Mouse (Mus musculus) midbrain, postnatal 0 days (tissue): Measurements from ENCODE around the gene Zfp661. TPM values are rescaled to one million over a fixed set of nuclear protein-coding genes. Genes with fewer than 3 reads are reported as not detected.
"Not testable (repeated sequence)": the region's sequence is repeated elsewhere in the genome, so short reads cannot be mapped to it uniquely, and the experiment has no call there.

Source experiments
- ATAC-seq: fragments of 200-750 bp; cut with Nextera tagmentation; 2 replicates; pipeline ENCODE4 v1.8.0; 2017; ENCODE audit warnings: moderate number of reproducible peaks, mild to moderate bottlenecking, moderate TSS enrichment, moderate library complexity; ENCODE audit not compliant: low FRiP score
- DNase-seq: peaks from one replicate; pipeline ENCODE4 v3.0.0-alpha.2; 2015; ENCODE audit warnings: low spot score
- H3K27ac ChIP-seq: fragments of 300-500 bp; sonication (generic); 2 replicates; pipeline ENCODE4 v1.5.1; 2014; ENCODE audit warnings: low read depth, mild to moderate bottlenecking, low read length, mixed read lengths
- H3K27me3 ChIP-seq: fragments of 300-500 bp; sonication (generic); 2 replicates; pipeline ENCODE4 v1.6.1; 2014; ENCODE audit warnings: low read length, control low read depth, mixed read lengths; ENCODE audit not compliant: insufficient read depth
- H3K36me3 ChIP-seq: fragments of 300-500 bp; sonication (generic); 2 replicates; pipeline ENCODE4 v1.6.1; 2014; ENCODE audit warnings: low read length, control low read depth, mixed read lengths; ENCODE audit not compliant: insufficient read depth
- H3K4me1 ChIP-seq: fragments of 300-500 bp; sonication (generic); 2 replicates; pipeline ENCODE4 v1.6.1; 2014; ENCODE audit warnings: mild to moderate bottlenecking, control low read depth, antibody characterized with exemption, low read length, mixed read lengths; ENCODE audit not compliant: insufficient read depth
- H3K4me2 ChIP-seq: fragments of 300-500 bp; sonication (generic); 2 replicates; pipeline ENCODE4 v1.6.1; 2014; ENCODE audit warnings: low read depth, mild to moderate bottlenecking, low read length, mixed read lengths; ENCODE audit not compliant: poor library complexity, severe bottlenecking
- H3K4me3 ChIP-seq: fragments of 300-500 bp; sonication (generic); 2 replicates; pipeline ENCODE4 v1.5.1; 2014; ENCODE audit warnings: low read depth, mild to moderate bottlenecking, low read length, moderate library complexity
- H3K9ac ChIP-seq: fragments of 300-500 bp; sonication (generic); replicated peaks from 2 replicates; pipeline ENCODE4 v1.6.1; 2014; ENCODE audit warnings: mild to moderate bottlenecking, low read length, moderate library complexity, mixed read lengths; ENCODE audit not compliant: poor library complexity, severe bottlenecking
- H3K9me3 ChIP-seq: fragments of 300-500 bp; sonication (generic); 2 replicates; pipeline ENCODE4 v1.6.1; 2016; ENCODE audit warnings: low read length, control low read depth
- CTCF ChIP-seq: IDR thresholded peaks from 2 replicates; pipeline ENCODE4 v1.5.1; 2016; ENCODE audit warnings: antibody characterized with exemption, mild to moderate bottlenecking
- WGBS: fragments of 180-500 bp; shearing (Covaris S2); extraction: QIAGEN DNeasy Blood & Tissue Kit; methylation state at CpG from one replicate; pipeline ENCODE4 v1.1.7; 2014; 5-methylcytosine and 5-hydroxymethylcytosine counted together
- polyA plus RNA-seq: library from polyadenylated mRNA; unstranded; fragments of >200 nt; fragmentation: Nextera tagmentation; extraction: Ambion mirVana; gene quantifications from 2 replicates; pipeline ENCODE4 v1.2.1, GENCODE M21; 2015
- total RNA-seq: library from RNA; depleted of rRNA; stranded (reverse); fragments of >200 nt; gene quantifications from 2 replicates; pipeline ENCODE4 v1.2.3, GENCODE M21; 2014

Gene Zfp661
- total and polyA plus RNA-seq, 2 experiments from 2014 or later: 3.7 to 7.0 TPM

DNA sequence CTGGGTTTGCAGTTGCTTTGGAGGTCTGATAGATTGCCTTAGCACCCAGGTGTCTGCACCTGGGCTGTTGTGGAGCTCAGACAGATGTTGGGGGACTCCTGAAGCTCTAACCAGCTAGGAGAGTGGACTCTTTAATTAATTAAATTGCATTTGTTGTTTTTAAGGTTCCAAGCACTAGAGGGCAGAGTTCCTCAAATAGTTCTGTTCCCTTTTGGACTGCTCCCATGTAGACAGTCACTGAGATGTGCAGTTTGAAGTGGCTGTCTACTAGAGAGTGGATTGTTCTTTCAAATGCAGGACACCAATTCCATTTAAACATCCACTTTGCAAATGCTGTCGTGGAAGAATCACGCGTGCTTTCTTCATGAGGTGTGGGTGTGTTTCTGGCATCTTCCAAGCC lies 21.3 kb upstream of the Zfp661 start:
- Histone ChIP-seq H3K4me1 (no peaks in the 10 kb centered on the region), H3K9me3 (no peaks in the 10 kb centered on the region), H3K4me2 (no peak overlapping the region), H3K4me3 (no peak overlapping the region), H3K36me3 (peaks cover 23% of the 10 kb centered on the region), H3K9ac (no peak overlapping the region), H3K27me3 (no peaks in the 10 kb centered on the region), H3K27ac (no peak overlapping the region)
- WGBS: 43% methylated on average over 3 of the region's 3 CpGs
- TF ChIP-seq CTCF: peak; percentile 76
- ATAC-seq: 0 out of 2 replicates have a peak, but pooled peaks have one; percentile 36
- DNase-seq: peak; percentile 82

- H3K36me3 ChIP-seq: peaks cover 50% of the 10 kb centered on the region
- no peaks in the 10 kb centered on the region for H3K9me3 ChIP-seq
- ATAC-seq (no peak), DNase-seq (no peak)
- no peaks in the 10 kb centered on the region for H3K4me1 ChIP-seq
- H3K27me3 ChIP-seq: no peaks in the 10 kb centered on the region
- H3K9ac ChIP-seq: no peak overlapping the region
- no peak for TF ChIP-seq CTCF
- H3K27ac ChIP-seq: no peak overlapping the region
- H3K4me2 ChIP-seq: no peak overlapping the region
- 87% methylated on average over 3 of the region's 3 CpGs for WGBS
- H3K4me3 ChIP-seq: no peak overlapping the region
Observed at GRCm38 (mm10) chr2:127605203-127605602, 18.3 kb upstream of the Zfp661 start.

DNA sequence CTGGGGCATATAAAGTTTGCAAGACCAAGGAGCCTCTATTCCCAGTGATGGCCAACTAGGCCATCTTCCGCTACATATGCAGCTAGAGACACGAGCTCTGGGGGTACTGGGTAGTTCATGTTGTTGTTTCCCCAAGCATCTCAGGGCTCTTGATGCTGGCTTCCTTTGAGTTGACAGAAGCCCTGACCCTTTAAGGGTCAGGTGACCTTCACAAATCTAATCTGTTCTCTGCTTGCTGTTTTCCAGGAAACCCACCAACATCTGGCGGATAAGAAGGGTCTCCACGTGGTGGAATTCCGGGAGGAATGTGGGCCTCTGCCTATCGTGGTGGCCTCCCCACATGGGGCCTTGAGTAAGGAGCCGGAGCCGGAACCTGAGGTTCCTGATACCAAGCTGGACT lies 16.5 kb upstream of the Zfp661 start:
- not testable (repeated sequence) for H3K27ac ChIP-seq, DNase-seq, H3K9ac ChIP-seq, H3K27me3 ChIP-seq, H3K4me3 ChIP-seq, H3K4me2 ChIP-seq, H3K9me3 ChIP-seq, H3K4me1 ChIP-seq, ATAC-seq
- H3K36me3 ChIP-seq: peaks cover 65% of the 10 kb centered on the region
- 92% methylated on average over 5 of the region's 8 CpGs for WGBS

DNA sequence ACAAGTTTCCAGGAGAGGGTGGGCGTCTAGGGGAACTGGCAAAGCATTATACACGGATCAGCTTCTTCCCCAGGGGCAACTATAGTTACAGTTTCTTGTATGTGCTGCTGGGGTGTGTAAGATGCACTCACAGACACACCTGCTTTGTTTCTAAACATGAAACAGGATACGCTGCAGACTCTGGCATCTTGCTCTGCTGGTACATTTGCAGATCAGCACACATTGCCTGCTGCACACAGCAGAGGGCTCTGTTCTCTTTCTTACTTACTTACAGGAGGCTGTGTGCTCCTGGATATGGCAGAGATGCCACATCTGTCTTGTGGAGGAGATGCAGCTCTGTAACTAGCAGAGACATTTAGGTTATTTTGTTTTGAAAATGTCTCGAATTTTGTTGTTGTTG lies 3.9 kb upstream of the Zfp661 start:
- no peak for ATAC-seq
- WGBS: 83% methylated on average over 4 of the region's 4 CpGs

DNA sequence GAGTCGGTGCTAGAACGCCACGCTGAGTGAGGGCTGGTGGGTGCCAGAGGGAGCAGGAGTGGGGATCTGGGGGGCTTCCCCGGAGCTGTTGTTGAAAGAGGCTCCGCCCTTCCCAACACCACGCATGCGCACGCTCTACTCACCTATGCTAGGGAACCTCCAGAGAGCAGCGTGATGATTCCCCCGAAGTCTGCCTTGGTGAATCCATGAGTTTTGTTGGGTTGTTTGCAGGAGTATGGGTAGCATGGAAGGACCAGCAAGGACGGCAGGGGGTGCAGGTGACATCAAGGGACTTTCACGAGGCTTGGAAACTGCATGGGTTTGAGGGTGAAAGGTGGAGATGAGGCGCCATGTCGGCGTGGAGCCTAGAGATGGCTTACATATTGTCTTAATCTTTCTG lies 3.3 kb upstream of the Zfp661 start:
- DNase-seq: no peak

More for the DNA sequence above, 3.9 kb upstream of the Zfp661 start:
- H3K4me3 ChIP-seq: no peak overlapping the region
- peaks cover 24% of the 10 kb centered on the region for H3K36me3 ChIP-seq
- no peak overlapping the region for H3K9ac ChIP-seq
- TF ChIP-seq CTCF: peak; percentile 57
- H3K27ac ChIP-seq: no peak overlapping the region
- H3K27me3 ChIP-seq: no peaks in the 10 kb centered on the region
- no peak overlapping the region for H3K4me2 ChIP-seq
- peaks cover 8% of the 10 kb centered on the region; the same call in 1 of the 2 replicates for H3K4me1 ChIP-seq
- no peaks in the 10 kb centered on the region for H3K9me3 ChIP-seq
- peak; percentile 26 for DNase-seq

GRCm38 (mm10) chr2:127588897-127589296 lies 2.0 kb upstream of the Zfp661 start:
- no peak for DNase-seq
- Histone ChIP-seq H3K4me1 (peaks cover 11% of the 10 kb centered on the region; the same call in 1 of the 2 replicates), H3K9ac (no peak overlapping the region), H3K9me3 (no peaks in the 10 kb centered on the region), H3K36me3 (peaks cover 14% of the 10 kb centered on the region), H3K4me3 (no peak overlapping the region), H3K27ac (no peak overlapping the region), H3K4me2 (no peak overlapping the region), H3K27me3 (no peaks in the 10 kb centered on the region)
- WGBS: 93% methylated on average over 9 of the region's 9 CpGs
- TF ChIP-seq CTCF: no peak
- no peak for ATAC-seq

More for the DNA sequence above, 3.3 kb upstream of the Zfp661 start:
- TF ChIP-seq CTCF: no peak
- H3K36me3 ChIP-seq: peaks cover 17% of the 10 kb centered on the region
- no peak overlapping the region for H3K27ac ChIP-seq
- ATAC-seq: no peak
- H3K9ac ChIP-seq: no peak overlapping the region
- peaks cover 8% of the 10 kb centered on the region; the same call in 1 of the 2 replicates for H3K4me1 ChIP-seq
- WGBS: 80% methylated on average over 15 of the region's 15 CpGs
- H3K4me2 ChIP-seq: no peak overlapping the region; the same call in 1 of the 2 replicates
- no peak overlapping the region for H3K4me3 ChIP-seq
- no peaks in the 10 kb centered on the region for H3K9me3 ChIP-seq
- H3K27me3 ChIP-seq: no peaks in the 10 kb centered on the region
